Mouse (Mus musculus) Muller cell, postnatal 12 days (primary cell): ENCODE data around the gene Glis1.

Experiments used
- DNase-seq: peaks from one replicate; pipeline ENCODE4 v3.0.0-alpha.2; 2015; ENCODE audit errors: inconsistent ontology term

The Glis1 gene

DNA sequence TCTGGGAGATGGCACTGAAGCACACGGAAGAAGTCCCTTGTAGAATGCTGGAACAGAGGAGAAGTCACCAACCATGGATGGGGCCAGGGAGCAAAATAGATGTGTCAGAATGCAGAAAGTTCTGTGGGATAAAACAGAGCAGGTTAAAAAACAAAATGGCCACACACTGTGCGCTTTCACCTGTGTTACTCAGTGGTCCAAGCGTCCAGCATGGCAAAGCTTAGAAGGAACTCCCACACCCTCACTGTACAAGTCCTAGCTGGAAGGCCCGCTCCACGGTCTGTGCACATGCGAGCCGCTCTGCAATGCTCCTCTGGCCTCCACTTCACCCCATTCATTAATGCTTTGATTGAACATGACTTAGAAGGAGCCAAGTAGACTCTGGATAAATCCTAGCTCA is 81.2 kb downstream of the Glis1 start:
- DNase-seq, result no peak

GRCm38 (mm10) chr4:107518766-107519165 is 84.4 kb downstream of the Glis1 start:
- no peak for DNase-seq

DNA sequence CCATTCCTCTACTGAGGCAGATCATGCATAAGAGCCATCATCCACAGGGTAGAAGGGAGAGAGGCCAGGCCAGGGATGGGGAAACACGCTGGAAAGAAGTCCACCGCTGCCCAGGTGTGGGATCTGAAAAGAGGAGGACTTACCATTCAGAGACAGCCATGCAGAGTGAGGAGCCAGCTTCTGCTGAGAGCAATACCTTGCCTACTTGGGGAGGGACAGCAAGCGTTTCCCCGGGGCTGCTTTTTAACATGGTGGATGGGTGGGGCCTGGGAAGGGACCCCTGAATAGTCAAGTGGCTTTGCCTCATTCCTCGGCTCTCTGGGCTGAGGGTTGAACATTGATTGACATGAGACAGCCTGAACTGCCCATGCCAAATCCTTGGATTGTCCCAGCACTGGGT is 85.7 kb downstream of the Glis1 start:
- no peak for DNase-seq

- DNase-seq, result peak; percentile 46
Measured at GRCm38 (mm10) chr4:107520816-107521215, 86.4 kb downstream of the Glis1 start.

DNA sequence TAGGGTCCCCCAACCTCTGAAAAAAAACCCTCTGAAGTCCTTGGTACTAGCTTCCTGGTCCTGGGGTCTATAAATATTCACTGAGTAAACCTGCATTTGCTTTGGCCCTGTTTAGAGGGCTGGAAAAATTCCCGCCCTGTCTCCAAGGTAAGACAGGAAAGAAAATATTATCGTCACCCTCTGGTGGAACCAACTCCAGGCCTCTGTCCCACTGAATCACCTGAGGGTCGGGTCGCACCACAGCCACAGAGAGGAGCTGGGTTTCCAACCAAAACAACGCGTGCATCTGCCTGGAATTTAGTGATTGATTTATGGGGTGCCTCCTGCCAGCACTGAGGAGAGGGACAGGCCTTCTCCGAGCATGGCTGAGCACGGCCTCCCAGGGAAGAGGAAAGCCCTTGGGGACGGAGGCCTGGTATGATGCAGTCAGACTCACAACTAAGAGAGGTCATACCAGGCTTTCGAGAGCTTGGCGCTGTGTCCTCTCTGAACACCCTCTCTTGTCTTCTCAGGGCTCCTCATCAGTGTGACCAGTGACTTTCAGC is 89.3 kb downstream of the Glis1 start:
- no peak for DNase-seq

GRCm38 (mm10) chr4:107535126-107535525 is 100.7 kb downstream of the Glis1 start:
- no peak for DNase-seq

DNA sequence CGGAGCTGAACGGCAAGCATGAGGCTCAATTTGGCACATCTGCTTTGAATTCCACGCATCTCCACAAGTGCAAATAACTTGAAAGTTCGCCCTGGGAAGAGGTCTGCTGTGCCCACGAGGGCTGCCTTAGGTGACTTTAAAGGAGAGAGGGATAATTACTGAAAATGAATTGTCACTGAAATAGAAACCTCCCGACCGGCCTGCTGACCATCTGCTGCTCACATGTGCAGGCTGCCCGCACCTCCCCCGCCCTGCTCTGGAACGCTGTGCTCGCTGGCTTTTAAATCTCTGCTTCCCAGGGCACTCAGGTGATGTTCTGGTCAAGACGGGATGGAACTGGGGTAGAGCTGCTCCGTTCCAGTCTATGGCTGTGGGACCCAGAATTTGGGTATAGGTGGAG is 103.7 kb downstream of the Glis1 start:
- no peak for DNase-seq

DNA sequence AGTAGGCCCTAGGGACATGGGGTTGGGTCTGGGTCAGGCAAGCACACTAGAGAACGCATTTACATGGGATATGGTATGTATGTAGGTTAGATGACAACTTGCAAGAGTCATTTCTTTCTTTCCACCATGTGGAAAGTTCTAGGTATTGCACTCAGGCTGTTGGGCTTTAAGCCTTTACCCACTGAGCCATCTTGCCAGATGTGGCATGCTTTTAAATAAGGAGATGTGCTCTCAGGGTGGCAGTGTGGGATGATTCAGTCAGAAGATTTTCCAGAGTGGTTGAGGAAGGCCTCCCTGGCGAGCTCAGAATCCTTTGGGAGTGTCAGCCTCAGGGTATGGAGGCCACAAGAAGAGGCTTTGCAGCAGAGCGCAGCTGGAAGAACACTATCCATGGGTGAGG is 104.2 kb downstream of the Glis1 start:
- no peak for DNase-seq

DNA sequence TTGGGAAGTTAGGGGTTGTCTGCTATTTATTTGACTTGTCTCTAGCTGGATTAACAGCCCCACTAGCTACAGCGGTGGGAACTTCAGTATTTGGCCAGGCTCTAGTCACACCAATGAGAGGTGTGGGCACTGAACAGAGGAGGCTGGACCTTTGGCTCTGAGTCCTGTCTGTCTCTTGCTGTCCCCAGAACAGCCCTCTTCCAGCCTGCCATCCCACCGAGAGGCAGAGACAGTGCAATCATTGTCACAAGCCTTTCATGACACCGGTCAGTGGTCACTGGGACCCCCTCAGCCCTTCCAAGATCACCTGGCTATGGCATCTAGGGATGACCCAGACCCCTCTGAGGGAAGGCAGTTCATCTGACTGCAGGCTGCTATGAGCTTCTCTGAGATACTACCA is 104.6 kb downstream of the Glis1 start:
- no peak for DNase-seq

DNA sequence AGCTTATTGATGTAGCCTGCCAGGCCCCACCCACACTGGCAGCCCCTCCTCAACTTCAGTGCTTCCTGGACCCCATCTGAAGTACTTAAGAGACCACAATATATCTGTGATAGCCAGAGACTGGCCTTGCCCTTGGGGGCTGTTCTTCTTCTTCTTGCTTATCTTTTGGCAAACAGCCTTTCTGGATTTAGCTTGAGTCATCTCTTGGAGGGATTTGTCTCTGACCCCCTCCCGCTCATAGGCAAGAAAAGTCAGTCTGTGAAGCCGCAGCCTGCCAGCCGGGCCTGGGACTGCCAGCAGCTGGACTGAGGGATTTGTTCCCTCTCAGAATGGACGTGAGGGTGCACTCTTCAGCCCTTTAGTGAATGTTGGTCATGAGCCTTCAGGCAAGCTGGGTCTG is 107.4 kb downstream of the Glis1 start:
- no peak for DNase-seq

DNA sequence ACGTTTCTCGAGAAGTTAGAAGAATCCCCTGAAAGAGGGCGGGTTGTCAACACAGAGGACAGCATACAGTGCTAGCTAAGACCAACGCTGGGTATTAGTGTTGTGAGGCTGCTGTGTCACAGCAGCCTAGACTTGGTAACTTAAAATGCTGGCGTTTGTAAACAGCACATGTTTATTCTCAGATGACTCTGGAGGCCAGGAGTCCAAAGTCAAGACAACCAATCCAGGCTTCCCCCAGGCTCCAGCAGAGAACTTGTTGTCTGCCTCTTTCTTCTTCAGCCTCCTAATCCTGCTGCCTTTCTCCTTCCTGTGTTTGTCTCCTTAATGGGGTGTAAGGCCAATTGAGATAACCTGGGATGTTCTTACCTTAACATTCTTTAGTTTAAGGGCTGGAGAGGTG is 110.5 kb downstream of the Glis1 start:
- DNase-seq, result no peak

GRCm38 (mm10) chr4:107545726-107546125 is 111.3 kb downstream of the Glis1 start:
- peak; percentile 57 for DNase-seq

- DNase-seq, result peak; percentile 80
Measured at GRCm38 (mm10) chr4:107546525-107546924, 112.1 kb downstream of the Glis1 start.

GRCm38 (mm10) chr4:107550096-107550495 is 115.7 kb downstream of the Glis1 start:
- no peak for DNase-seq

- peak; percentile 53 for DNase-seq
Measured at GRCm38 (mm10) chr4:107550546-107550945, 116.2 kb downstream of the Glis1 start.

DNA sequence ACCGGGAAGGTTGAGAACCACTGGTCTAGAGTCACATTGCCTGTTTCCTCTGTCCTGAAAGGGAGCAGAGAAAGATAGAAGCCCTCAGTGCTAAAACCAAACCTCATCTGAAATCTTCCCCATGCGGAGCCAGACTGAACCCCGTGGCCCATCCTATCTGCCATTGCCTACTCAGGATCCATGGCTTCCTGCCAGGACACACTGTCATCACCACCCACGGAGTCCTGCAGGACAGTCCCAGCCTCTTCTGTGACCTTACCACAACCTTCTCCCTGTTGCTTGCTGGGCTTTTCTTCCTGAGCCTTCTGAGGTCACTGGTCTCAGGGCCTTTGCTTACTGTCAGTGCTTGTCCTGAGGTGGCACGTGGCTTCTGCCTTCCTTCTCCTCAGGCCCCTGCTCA is 118.3 kb downstream of the Glis1 start:
- peak; percentile 47 for DNase-seq

- peak; percentile 82 for DNase-seq
Measured at GRCm38 (mm10) chr4:107553774-107554173, 119.4 kb downstream of the Glis1 start.

GRCm38 (mm10) chr4:107558801-107559200 is 124.4 kb downstream of the Glis1 start:
- DNase-seq, result no peak

DNA sequence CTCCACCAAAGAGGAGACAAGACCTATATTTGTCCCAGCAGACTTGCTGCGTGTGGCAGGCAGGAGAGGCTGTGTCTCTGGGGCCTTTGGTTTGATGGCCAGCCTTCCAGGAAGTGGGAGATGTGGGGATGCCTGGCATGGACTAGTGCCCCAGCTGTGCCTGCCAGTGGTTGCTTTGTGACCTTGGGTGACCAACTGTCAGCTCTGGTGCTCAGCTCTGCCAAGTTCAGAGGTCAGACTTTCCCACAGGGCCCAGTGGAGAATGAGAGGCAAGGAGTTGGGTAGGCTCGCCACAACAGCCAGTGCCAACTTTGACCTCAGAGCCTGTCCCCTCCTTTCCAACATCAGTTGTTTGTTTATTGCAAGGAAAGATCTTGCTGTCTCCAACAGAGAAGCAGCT is 126.7 kb downstream of the Glis1 start:
- no peak for DNase-seq

GRCm38 (mm10) chr4:107568159-107568558 is 133.8 kb downstream of the Glis1 start:
- no peak for DNase-seq

- DNase-seq, result no peak
Measured at GRCm38 (mm10) chr4:107568881-107569443, 134.6 kb downstream of the Glis1 start.

- DNase-seq, result no peak
Measured at GRCm38 (mm10) chr4:107570329-107571014, 136.1 kb downstream of the Glis1 start.

DNA sequence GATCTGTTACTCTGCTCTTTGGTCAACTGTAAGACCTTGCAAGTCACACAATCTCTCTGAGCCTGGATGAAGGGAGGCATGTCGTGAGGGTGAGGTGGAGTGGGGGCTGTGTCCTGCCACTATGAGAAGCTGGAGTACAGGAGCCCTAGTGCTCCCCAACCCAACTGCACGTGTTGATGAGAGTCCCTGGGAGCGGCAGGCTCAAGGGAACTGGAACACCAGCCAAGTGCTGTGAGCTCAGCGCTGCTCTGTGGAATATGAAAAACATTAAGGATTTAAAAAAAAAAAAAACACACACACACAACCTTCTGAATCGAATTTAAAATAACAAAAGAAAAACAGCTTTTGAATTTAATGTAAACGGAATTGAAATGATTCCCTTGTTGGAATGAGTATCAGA is 141.4 kb downstream of the Glis1 start:
- DNase-seq, result no peak

DNA sequence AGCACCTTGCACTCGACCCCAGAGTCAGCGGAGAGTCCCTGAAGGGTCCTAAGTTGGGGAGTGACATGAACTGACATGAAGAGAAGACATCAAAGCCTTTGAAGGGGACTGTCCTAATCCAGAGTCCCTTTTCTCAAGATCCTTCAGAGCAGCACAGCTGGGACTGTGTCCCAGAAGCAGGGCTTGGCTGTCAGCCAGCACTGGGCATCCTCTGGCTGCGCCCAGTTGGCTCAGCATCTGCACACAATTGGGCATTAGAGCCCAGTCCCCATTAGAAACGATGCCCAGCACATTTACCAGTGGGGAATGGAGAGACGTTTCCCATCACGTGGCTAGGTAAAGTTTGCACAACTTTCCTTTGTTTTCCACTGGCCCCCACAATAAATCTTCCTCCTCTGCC is 142.4 kb downstream of the Glis1 start:
- DNase-seq, result no peak
